Mouse (Mus musculus): ENCODE data around the gene Treh.

DNA sequence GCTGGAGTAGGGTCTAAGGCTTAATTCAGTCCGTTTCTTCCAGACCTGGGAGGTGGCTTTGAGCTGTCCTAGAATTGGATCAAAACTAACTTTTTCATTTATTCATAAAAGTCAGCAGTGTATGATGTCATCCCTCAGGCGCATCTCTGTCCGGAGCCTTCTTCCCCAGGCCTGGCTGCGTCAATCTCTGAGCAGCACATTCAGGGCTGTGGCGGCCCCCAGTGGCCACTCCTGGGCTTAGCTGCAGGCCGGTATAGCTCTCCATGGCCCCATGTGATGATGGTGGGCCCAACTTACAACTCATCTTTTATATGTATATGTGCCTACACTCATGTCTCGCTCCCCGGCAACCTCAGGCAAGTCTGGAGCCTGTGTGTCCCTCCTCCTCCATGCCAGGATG, 21.0 kb upstream of the Treh start:
- TF ChIP-seq POLR2A (IDR thresholded peaks at IDR 0.05; ENCODE audit: low read depth, low read length) (no peak), CTCF (conservative IDR thresholded peaks at IDR 0.05; ENCODE audit: insufficient read depth, insufficient read length, low read depth, low read length) (peak; percentile 89)

Data from kidney, adult 2 months (tissue).